Mouse (Mus musculus) myocyte (in vitro differentiated cells): ENCODE results near the gene A730061H03Rik.

ENCODE experiments used
- MAX ChIP-seq: IDR thresholded peaks from one replicate; pipeline ENCODE4 v1.6.1; 2011; ENCODE audit warnings: low read depth, mild to moderate bottlenecking, control low read depth
- POLR2A ChIP-seq: IDR thresholded peaks from one replicate; pipeline ENCODE4 v1.6.1; 2011; ENCODE audit warnings: low read depth, mild to moderate bottlenecking, control low read depth, moderate library complexity; ENCODE audit not compliant: insufficient read length
- REST ChIP-seq: IDR thresholded peaks from one replicate; pipeline ENCODE4 v1.6.1; 2011; ENCODE audit warnings: mild to moderate bottlenecking, control low read depth, moderate library complexity; ENCODE audit not compliant: insufficient read depth, insufficient read length
- USF1 ChIP-seq: IDR thresholded peaks from one replicate; pipeline ENCODE4 v1.6.1; 2011; ENCODE audit warnings: low read depth, mild to moderate bottlenecking, control low read depth, moderate library complexity

DNA sequence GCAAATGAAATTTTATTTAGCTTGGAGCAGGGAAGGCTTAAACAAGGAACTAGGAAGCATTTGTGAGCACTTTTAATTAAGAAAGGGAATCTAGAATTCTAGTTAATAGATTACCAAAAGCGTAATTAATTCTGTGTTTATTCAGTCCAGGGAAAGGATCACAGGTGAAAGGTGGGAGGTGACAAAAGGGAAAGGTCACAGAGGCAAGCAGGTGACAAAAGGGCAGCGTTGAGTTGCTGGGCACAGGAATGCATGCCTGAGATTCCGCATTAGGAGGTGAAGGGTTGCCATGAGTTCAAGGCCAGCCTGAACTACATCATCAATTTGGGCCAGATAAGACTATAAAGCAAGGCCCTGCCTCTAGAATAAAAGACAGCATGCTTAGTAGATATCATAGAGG, 7.3 kb upstream of the A730061H03Rik start:
- TF ChIP-seq POLR2A (no peak), MAX (no peak), USF1 (no peak), REST (no peak)
